Mouse (Mus musculus): ENCODE measurements around the gene Fig4. TPM values are rescaled to one million over a fixed set of nuclear protein-coding genes. Genes with fewer than 3 reads are reported as not detected.

Fig4 gene
- polyA plus RNA-seq, 1 experiment from 2014 or later = 37.4 TPM

GRCm38 (mm10) chr10:41218897-41219296, 84.2 kb downstream of the Fig4 start:
- ATAC-seq (replicated peaks; ENCODE audit: insufficient number of reproducible peaks, low FRiP score, low TSS enrichment) = no peak
- H3K9ac ChIP-seq (ENCODE audit: low read depth, low read length) = no peak overlapping the region
- no peaks in the 10 kb centered on the region for H3K27me3 ChIP-seq (ENCODE audit: control insufficient read depth, insufficient read depth, low read length)
- WGBS (ENCODE audit: insufficient replicate concordance) = 91% methylated on average over 10 of the region's 10 CpGs
- H3K4me1 ChIP-seq (ENCODE audit: control insufficient read depth, insufficient read depth, low read length) = no peaks in the 10 kb centered on the region
- H3K9me3 ChIP-seq (replicated peaks; ENCODE audit: control insufficient read depth, low read length) = no peaks in the 10 kb centered on the region
- no peak overlapping the region for H3K4me3 ChIP-seq (ENCODE audit: low read depth, low read length)
- H3K27ac ChIP-seq (ENCODE audit: low read depth, low read length) = no peak overlapping the region
- H3K4me2 ChIP-seq = no peak overlapping the region
- no peaks in the 10 kb centered on the region for H3K36me3 ChIP-seq (ENCODE audit: control insufficient read depth, insufficient read depth, low read length)

- no peaks in the 10 kb centered on the region for H3K27me3 ChIP-seq (ENCODE audit: control insufficient read depth, insufficient read depth, low read length)
- H3K4me3 ChIP-seq (ENCODE audit: low read depth, low read length) = no peak overlapping the region
- H3K4me1 ChIP-seq (ENCODE audit: control insufficient read depth, insufficient read depth, low read length) = no peaks in the 10 kb centered on the region
- H3K9ac ChIP-seq (ENCODE audit: low read depth, low read length) = no peak overlapping the region
- no peak for ATAC-seq (replicated peaks; ENCODE audit: insufficient number of reproducible peaks, low FRiP score, low TSS enrichment)
- no peak overlapping the region for H3K4me2 ChIP-seq
- no peaks in the 10 kb centered on the region for H3K9me3 ChIP-seq (replicated peaks; ENCODE audit: control insufficient read depth, low read length)
- WGBS (ENCODE audit: insufficient replicate concordance) = 82% methylated on average over 3 of the region's 3 CpGs
- H3K36me3 ChIP-seq (ENCODE audit: control insufficient read depth, insufficient read depth, low read length) = no peaks in the 10 kb centered on the region
- H3K27ac ChIP-seq (ENCODE audit: low read depth, low read length) = no peak overlapping the region
Measured at GRCm38 (mm10) chr10:41214083-41214482, 89.0 kb downstream of the Fig4 start.

- ATAC-seq (replicated peaks; ENCODE audit: insufficient number of reproducible peaks, low FRiP score, low TSS enrichment) = no peak; the same call in 1 of the 2 replicates
- WGBS (ENCODE audit: insufficient replicate concordance) = 70% methylated on average over 4 of the region's 4 CpGs
Measured at GRCm38 (mm10) chr10:41209538-41209937, 93.5 kb downstream of the Fig4 start.

DNA sequence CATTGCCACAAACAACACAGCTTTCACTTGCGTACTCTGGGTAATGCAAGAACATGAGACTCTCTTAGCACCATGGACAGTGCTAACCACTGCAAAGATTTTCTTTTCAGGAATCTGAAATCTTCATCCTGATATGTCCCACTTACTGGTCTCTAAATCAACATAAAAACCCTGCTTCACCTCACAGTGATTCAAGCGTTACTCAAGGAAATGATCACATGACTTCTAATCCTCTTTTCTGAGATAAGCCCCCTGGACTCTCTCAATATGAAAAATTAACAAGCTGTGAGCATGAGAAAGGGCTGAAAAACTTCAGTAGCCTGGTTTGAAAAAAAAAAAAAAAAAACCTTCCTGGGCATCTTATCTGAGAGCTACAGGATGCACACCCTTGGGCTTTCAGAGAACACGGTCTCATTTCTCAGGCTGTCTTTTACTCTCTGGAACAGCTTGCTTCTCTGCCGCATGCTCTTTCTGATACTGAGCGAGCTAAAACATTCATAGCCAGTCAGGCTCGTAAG, 94.1 kb downstream of the Fig4 start:
- peak overlapping the region; percentile 66; the same call in 1 of the 2 replicates for H3K27ac ChIP-seq (ENCODE audit: low read depth, low read length)
- 43% methylated on average over 6 of the region's 6 CpGs for WGBS (ENCODE audit: insufficient replicate concordance)

More at GRCm38 (mm10) chr10:41209538-41209937, 93.5 kb downstream of the Fig4 start:
- Histone ChIP-seq H3K4me1 (ENCODE audit: control insufficient read depth, insufficient read depth, low read length) (peaks cover 7% of the 10 kb centered on the region), H3K27me3 (ENCODE audit: control insufficient read depth, insufficient read depth, low read length) (no peaks in the 10 kb centered on the region), H3K9ac (ENCODE audit: low read depth, low read length) (no peak overlapping the region), H3K36me3 (ENCODE audit: control insufficient read depth, insufficient read depth, low read length) (no peaks in the 10 kb centered on the region), H3K4me2 (no peak overlapping the region), H3K4me3 (ENCODE audit: low read depth, low read length) (no peak overlapping the region), H3K27ac (ENCODE audit: low read depth, low read length) (peak overlapping the region; percentile 66), H3K9me3 (replicated peaks; ENCODE audit: control insufficient read depth, low read length) (no peaks in the 10 kb centered on the region)

GRCm38 (mm10) chr10:41205647-41206046, 97.4 kb downstream of the Fig4 start:
- no peak for ATAC-seq (replicated peaks; ENCODE audit: insufficient number of reproducible peaks, low FRiP score, low TSS enrichment)
- no peak overlapping the region for H3K4me2 ChIP-seq
- no peaks in the 10 kb centered on the region for H3K9me3 ChIP-seq (replicated peaks; ENCODE audit: control insufficient read depth, low read length)
- H3K27ac ChIP-seq (ENCODE audit: low read depth, low read length) = peak overlapping the region; percentile 82
- H3K9ac ChIP-seq (ENCODE audit: low read depth, low read length) = no peak overlapping the region
- H3K36me3 ChIP-seq (ENCODE audit: control insufficient read depth, insufficient read depth, low read length) = no peaks in the 10 kb centered on the region
- 53% methylated on average over 2 of the region's 2 CpGs for WGBS (ENCODE audit: insufficient replicate concordance)
- H3K4me1 ChIP-seq (ENCODE audit: control insufficient read depth, insufficient read depth, low read length) = peaks cover 12% of the 10 kb centered on the region
- no peaks in the 10 kb centered on the region for H3K27me3 ChIP-seq (ENCODE audit: control insufficient read depth, insufficient read depth, low read length)
- H3K4me3 ChIP-seq (ENCODE audit: low read depth, low read length) = no peak overlapping the region

More for the DNA sequence above, 94.1 kb downstream of the Fig4 start:
- no peaks in the 10 kb centered on the region for H3K36me3 ChIP-seq (ENCODE audit: control insufficient read depth, insufficient read depth, low read length)
- H3K4me2 ChIP-seq = no peak overlapping the region
- H3K9me3 ChIP-seq (replicated peaks; ENCODE audit: control insufficient read depth, low read length) = no peaks in the 10 kb centered on the region
- H3K4me3 ChIP-seq (ENCODE audit: low read depth, low read length) = no peak overlapping the region
- no peaks in the 10 kb centered on the region for H3K27me3 ChIP-seq (ENCODE audit: control insufficient read depth, insufficient read depth, low read length)
- peak; percentile 65; the same call in 1 of the 2 replicates for ATAC-seq (replicated peaks; ENCODE audit: insufficient number of reproducible peaks, low FRiP score, low TSS enrichment)
- no peak overlapping the region for H3K9ac ChIP-seq (ENCODE audit: low read depth, low read length)
- H3K4me1 ChIP-seq (ENCODE audit: control insufficient read depth, insufficient read depth, low read length) = peaks cover 12% of the 10 kb centered on the region

DNA sequence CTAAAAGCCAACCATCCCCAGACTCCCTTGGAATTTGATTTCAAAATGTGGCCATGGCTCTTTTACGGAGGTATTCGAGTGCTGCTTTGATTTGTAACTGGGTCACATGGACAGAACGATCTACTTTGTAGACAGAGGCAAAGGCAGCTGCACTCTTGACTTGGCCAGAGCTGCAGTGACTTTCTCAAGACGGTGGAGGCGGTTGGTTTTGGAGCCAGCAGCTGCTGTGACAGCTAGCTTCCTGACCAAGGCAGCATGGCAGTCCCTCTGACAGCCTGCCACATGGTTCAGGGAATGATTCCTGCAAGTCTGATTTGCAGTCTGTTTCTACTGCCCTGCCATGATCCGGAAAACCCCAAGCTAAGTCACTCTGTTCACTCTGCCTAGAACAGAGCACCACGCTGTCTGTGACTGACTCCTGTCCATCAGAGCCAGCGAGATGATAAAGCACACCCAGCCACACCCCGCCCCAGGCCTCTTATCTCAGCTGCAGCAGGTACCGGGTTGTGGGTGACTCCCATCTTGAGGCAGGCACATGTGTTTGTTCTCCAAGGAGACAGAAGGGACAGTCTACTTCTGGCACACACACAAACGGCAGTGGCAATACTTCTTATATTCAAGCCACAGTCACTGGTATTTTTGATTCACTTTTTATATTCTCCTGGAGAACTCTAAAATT, 98.3 kb downstream of the Fig4 start:
- Histone ChIP-seq H3K27me3 (ENCODE audit: control insufficient read depth, insufficient read depth, low read length) (no peaks in the 10 kb centered on the region), H3K4me1 (ENCODE audit: control insufficient read depth, insufficient read depth, low read length) (peaks cover 12% of the 10 kb centered on the region), H3K9me3 (replicated peaks; ENCODE audit: control insufficient read depth, low read length) (no peaks in the 10 kb centered on the region), H3K36me3 (ENCODE audit: control insufficient read depth, insufficient read depth, low read length) (no peaks in the 10 kb centered on the region), H3K9ac (ENCODE audit: low read depth, low read length) (no peak overlapping the region), H3K27ac (ENCODE audit: low read depth, low read length) (peak overlapping the region; percentile 82), H3K4me3 (ENCODE audit: low read depth, low read length) (no peak overlapping the region), H3K4me2 (peak overlapping the region; percentile 46)
- peak; percentile 93 for ATAC-seq (replicated peaks; ENCODE audit: insufficient number of reproducible peaks, low FRiP score, low TSS enrichment)
- WGBS (ENCODE audit: insufficient replicate concordance) = 39% methylated on average over 11 of the region's 11 CpGs

DNA sequence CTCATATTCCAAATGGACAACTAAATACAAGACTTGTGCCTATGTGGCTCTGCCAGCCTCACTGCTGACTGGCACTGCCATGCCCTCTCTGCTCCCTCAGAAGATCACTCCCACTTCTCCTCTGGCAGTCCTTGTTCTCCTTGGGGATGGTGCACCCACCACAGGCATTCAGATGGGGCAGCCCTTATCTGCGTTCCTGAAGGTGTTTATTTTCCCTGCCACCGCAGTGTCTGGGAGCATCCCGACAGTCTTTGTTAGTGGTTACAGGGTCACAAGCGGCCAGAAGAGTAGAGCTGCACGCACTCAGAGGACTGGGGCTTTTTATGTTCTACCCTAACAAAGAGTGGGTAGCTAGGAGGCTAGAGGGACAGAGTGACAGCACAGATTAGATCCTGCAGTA, 98.9 kb downstream of the Fig4 start:
- Histone ChIP-seq H3K27ac (ENCODE audit: low read depth, low read length) (peak overlapping the region; percentile 82), H3K9me3 (replicated peaks; ENCODE audit: control insufficient read depth, low read length) (no peaks in the 10 kb centered on the region), H3K4me3 (ENCODE audit: low read depth, low read length) (no peak overlapping the region), H3K9ac (ENCODE audit: low read depth, low read length) (no peak overlapping the region), H3K4me2 (no peak overlapping the region), H3K36me3 (ENCODE audit: control insufficient read depth, insufficient read depth, low read length) (no peaks in the 10 kb centered on the region), H3K4me1 (ENCODE audit: control insufficient read depth, insufficient read depth, low read length) (peaks cover 12% of the 10 kb centered on the region), H3K27me3 (ENCODE audit: control insufficient read depth, insufficient read depth, low read length) (no peaks in the 10 kb centered on the region)
- 17% methylated on average over 5 of the region's 5 CpGs for WGBS (ENCODE audit: insufficient replicate concordance)
- ATAC-seq (replicated peaks; ENCODE audit: insufficient number of reproducible peaks, low FRiP score, low TSS enrichment) = no peak; the same call in 1 of the 2 replicates

GRCm38 (mm10) chr10:41198719-41199118, 104.3 kb downstream of the Fig4 start:
- ATAC-seq (replicated peaks; ENCODE audit: insufficient number of reproducible peaks, low FRiP score, low TSS enrichment) = no peak
- Histone ChIP-seq H3K9me3 (replicated peaks; ENCODE audit: control insufficient read depth, low read length) (no peaks in the 10 kb centered on the region), H3K4me3 (ENCODE audit: low read depth, low read length) (no peak overlapping the region), H3K4me2 (no peak overlapping the region), H3K27me3 (ENCODE audit: control insufficient read depth, insufficient read depth, low read length) (no peaks in the 10 kb centered on the region), H3K4me1 (ENCODE audit: control insufficient read depth, insufficient read depth, low read length) (no peaks in the 10 kb centered on the region), H3K27ac (ENCODE audit: low read depth, low read length) (no peak overlapping the region), H3K36me3 (ENCODE audit: control insufficient read depth, insufficient read depth, low read length) (no peaks in the 10 kb centered on the region), H3K9ac (ENCODE audit: low read depth, low read length) (no peak overlapping the region)
- 85% methylated on average over 6 of the region's 6 CpGs for WGBS (ENCODE audit: insufficient replicate concordance)

- Histone ChIP-seq H3K9ac (ENCODE audit: low read depth, low read length) (no peak overlapping the region), H3K9me3 (replicated peaks; ENCODE audit: control insufficient read depth, low read length) (no peaks in the 10 kb centered on the region), H3K27ac (ENCODE audit: low read depth, low read length) (no peak overlapping the region), H3K4me1 (ENCODE audit: control insufficient read depth, insufficient read depth, low read length) (no peaks in the 10 kb centered on the region), H3K4me2 (no peak overlapping the region), H3K36me3 (ENCODE audit: control insufficient read depth, insufficient read depth, low read length) (no peaks in the 10 kb centered on the region), H3K27me3 (ENCODE audit: control insufficient read depth, insufficient read depth, low read length) (no peaks in the 10 kb centered on the region), H3K4me3 (ENCODE audit: low read depth, low read length) (no peak overlapping the region)
- no peak for ATAC-seq (replicated peaks; ENCODE audit: insufficient number of reproducible peaks, low FRiP score, low TSS enrichment)
- 80% methylated on average over 5 of the region's 5 CpGs for WGBS (ENCODE audit: insufficient replicate concordance)
Measured at GRCm38 (mm10) chr10:41197788-41198187, 105.3 kb downstream of the Fig4 start.
